Mouse (Mus musculus) MEL (cell line): ENCODE measurements around the gene Sectm1b.

Experiments used
- CTCF ChIP-seq, 3 experiments: IDR thresholded peaks in 2 of 3; conservative IDR thresholded peaks in 1 of 3; 2 replicates each; pipeline ENCODE4 v1.5.1; 2011 to 2012; ENCODE audit warnings: low read length in 3 of 3, low read depth in 2 of 3, mild to moderate bottlenecking in 2 of 3, improper control_type of control experiment in 1 of 3, inconsistent platforms in 1 of 3, mixed read lengths in 1 of 3, moderate library complexity in 1 of 3; ENCODE audit not compliant: control insufficient read depth in 1 of 3, insufficient read depth in 1 of 3, poor library complexity in 1 of 3, severe bottlenecking in 1 of 3
- MEF2A ChIP-seq: IDR thresholded peaks from 2 replicates; pipeline ENCODE4 v1.6.1; 2014; ENCODE audit warnings: low read depth, mild to moderate bottlenecking, inconsistent platforms, low read length, improper control_type of control experiment; ENCODE audit not compliant: poor library complexity, insufficient replicate concordance, severe bottlenecking; ENCODE audit errors: extremely low read depth
- POLR2A ChIP-seq, 2 experiments: IDR thresholded peaks; 2 replicates each; pipeline ENCODE4 v1.6.1; 2011 to 2012; ENCODE audit warnings: low read length in 2 of 2, mild to moderate bottlenecking in 2 of 2, control low read depth in 1 of 2, improper control_type of control experiment in 1 of 2, low read depth in 1 of 2, moderate library complexity in 1 of 2; ENCODE audit not compliant: control insufficient read depth in 1 of 2, insufficient read depth in 1 of 2, poor library complexity in 1 of 2
- TAL1 ChIP-seq: IDR thresholded peaks from 2 replicates; pipeline ENCODE4 v1.6.1; 2012; ENCODE audit warnings: mild to moderate bottlenecking, inconsistent platforms, low read length, moderate library complexity, mixed read lengths
- UBTF ChIP-seq: IDR thresholded peaks from 2 replicates; pipeline ENCODE4 v1.6.1; 2012; ENCODE audit warnings: low read depth, mild to moderate bottlenecking, inconsistent platforms, low read length, improper control_type of control experiment, moderate library complexity, borderline replicate concordance; ENCODE audit not compliant: insufficient read depth
- ZKSCAN1 ChIP-seq: IDR thresholded peaks from 2 replicates; pipeline ENCODE4 v1.6.1; 2012; ENCODE audit warnings: low read depth, mild to moderate bottlenecking, inconsistent platforms, low read length, improper control_type of control experiment, moderate library complexity
- ZNF384 ChIP-seq: IDR thresholded peaks from 2 replicates; pipeline ENCODE4 v1.6.1; 2012; ENCODE audit warnings: low read depth, mild to moderate bottlenecking, inconsistent platforms, low read length, improper control_type of control experiment

- TF ChIP-seq MEF2A (no peak), ZNF384 (no peak), ZKSCAN1 (no peak), POLR2A (IDR thresholded peaks at IDR 0.05; ENCODE audit: control insufficient read depth in 1 of 2, insufficient read depth in 1 of 2, low read depth in 1 of 2, low read length in 2 of 2, poor library complexity in 1 of 2) (no peak), CTCF (IDR thresholded peaks at IDR 0.05 in 2 of 3, conservative IDR thresholded peaks at IDR 0.05 in 1 of 3; ENCODE audit: control insufficient read depth in 1 of 3, insufficient read depth in 1 of 3, low read depth in 2 of 3, low read length in 3 of 3, poor library complexity in 1 of 3, severe bottlenecking in 1 of 3) (no peak), UBTF (no peak), TAL1 (no peak)
Observed at GRCm38 (mm10) chr11:121006184-121006583, 57.2 kb downstream of the Sectm1b start.
